Mouse (Mus musculus): ENCODE data around the gene Ppp4r1.

Gene Ppp4r1

DNA sequence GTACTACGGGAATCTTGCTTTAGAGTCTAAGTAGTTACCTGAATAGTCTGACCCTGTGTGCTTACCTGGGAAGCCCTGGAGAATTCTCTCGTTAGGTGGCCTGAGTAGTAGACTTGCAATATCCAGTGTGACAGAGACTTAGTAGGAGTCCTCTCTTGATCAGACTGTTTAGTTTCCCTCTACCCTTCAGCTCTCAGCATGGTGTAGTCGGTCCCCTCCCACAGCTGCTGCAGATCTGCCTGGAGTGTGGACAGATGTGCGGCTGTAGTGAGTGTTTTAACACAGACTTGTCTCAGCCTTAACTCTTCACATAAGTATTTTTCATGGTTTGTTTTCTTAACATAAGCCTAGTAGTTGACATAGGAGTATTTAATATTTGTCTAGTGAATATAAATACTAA lies 19.7 kb downstream of the Ppp4r1 start:
- DNase-seq (ENCODE audit: low spot score): no peak

DNA sequence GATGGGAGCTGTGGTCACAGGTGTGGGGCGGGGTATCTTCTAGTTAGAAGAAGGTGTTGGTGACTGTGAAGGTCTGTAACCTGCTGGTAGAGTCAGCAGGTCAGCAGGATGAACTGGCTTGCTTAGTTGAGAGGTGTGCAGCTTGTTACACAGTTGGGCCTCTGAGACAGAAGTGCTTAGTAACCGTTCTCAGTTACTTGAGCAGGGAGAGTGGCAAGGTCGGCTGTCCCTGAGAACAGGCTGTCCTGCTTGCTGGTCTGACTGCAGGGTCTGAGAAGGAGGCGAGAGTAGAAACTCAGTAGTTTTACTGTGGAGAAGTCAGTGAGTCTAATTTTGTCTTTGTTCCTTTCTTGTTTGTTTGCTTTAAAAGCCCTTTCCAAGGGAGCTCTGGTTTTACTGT lies 23.6 kb downstream of the Ppp4r1 start:
- no peak for DNase-seq (ENCODE audit: low spot score)

DNA sequence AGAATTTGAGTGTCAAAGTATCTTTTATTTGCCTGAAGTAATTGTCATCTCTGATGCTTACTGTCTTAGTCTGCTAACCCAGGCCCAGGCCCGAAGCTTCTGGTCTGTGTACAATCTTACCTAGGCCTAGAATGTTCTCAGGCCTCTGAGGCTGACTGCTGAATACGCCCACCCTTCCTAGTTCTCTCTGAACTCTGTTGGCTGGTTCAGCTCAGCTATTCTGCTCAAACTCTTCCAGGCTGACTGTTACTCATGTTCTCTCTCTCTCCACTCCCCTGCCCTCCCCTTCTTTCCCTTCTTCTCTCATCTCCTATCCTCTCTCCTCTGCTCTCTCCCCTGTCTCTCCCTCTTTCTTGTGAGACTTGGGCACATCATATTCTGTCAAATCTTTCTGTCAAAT lies 24.0 kb downstream of the Ppp4r1 start:
- no peak for DNase-seq (ENCODE audit: low spot score)

DNA sequence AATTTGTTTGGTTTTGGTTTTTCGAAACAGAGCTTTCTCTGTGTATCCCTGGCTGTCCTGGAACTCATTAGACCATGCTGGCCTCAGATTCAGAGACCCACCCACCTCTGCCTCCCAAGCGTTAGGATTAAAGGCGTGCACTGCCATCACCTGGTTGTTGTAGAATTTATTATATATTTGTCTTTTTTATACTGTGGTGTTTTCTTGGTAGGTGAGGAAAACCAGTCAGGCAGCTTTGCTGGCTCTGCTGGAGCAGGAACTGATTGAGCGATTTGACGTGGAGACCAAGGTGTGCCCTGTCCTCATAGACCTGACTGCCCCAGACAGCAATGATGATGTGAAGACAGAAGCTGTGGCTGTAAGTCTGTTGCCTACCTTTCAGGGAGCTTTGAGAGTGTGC lies 28.7 kb downstream of the Ppp4r1 start:
- no peak for DNase-seq (ENCODE audit: low spot score)

DNA sequence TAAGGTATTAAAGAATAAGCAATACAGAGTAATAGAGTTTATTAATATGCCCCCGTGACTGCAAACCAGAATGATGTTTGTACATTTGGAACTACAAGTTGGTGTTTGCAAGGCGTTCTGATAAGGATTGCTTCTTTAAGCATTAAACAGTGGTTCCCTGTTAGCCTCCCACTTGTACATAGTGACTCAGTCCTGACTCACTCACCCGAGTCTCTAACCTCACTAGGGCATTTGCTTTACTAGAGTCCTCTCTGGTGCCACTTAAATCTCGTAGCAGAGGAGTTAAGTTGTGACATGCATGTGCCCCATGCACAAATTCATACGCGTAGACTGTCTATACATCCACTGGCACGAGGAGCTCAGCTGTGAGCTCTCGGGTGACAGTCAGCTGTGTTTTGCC lies 31.4 kb downstream of the Ppp4r1 start:
- DNase-seq (ENCODE audit: low spot score): no peak

DNA sequence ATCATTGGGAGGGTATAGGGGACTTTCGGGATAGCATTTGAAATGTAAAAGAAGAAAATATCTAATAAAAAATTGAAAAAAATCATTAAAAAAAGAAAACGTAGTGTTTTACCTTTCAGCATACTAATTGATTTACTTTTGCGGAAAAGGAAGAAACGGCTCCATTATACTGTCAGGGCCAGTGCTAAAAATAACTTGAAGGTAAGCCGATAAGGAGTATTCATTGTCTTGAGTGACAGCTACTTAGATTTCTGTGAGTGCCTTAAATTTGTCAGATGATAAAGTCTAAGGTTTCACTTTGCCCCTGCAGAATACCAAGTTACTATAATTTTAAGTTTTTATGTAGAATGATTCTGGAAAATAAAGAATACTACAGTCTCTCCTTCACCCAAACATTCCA lies 37.8 kb downstream of the Ppp4r1 start:
- no peak for DNase-seq (ENCODE audit: low spot score)

DNA sequence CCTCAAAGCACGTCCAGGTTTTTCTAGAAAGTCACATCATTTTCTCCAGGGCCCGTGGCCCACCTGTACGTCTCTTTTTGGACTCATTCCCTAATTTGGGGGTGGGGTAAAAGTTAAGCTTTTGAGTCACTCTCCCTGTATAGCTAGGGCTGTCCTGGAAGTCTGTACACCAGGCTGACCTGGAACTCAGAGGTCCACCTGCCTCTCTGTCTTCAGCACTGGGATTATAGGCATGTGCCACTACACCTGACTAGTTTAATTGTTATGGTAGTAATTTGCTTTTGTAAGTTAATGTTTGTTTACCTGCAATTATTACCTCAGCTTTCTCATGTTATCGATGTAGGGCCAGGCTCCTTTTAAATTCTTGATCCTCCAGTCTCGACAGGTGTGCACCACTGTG lies 40.0 kb downstream of the Ppp4r1 start:
- DNase-seq (ENCODE audit: low spot score): no peak

- DNase-seq (ENCODE audit: low spot score): no peak
Measured at GRCm38 (mm10) chr17:65824246-65824645, 41.9 kb downstream of the Ppp4r1 start.

DNA sequence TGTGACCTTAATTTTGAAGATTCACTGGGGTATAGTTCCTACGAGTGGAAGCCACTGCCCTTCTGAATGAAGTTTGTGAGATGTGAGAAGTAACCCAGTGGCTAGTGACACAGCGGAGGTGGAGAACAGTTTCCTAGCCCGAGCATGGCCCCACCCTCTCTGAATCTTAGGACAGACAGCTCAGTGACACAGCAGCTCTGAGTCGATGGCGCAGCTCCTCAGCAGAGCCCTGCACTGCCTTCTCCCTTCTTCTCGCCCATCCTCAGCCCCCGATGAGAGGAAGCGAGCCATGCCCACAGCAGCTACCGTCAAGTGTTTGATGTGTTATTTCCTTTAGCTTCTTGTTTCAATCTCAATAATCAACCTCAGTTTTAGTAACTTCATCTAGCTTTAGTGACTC lies 43.9 kb downstream of the Ppp4r1 start:
- DNase-seq (ENCODE audit: low spot score): no peak

- DNase-seq (ENCODE audit: low spot score): no peak
Measured at GRCm38 (mm10) chr17:65827119-65827840, 44.9 kb downstream of the Ppp4r1 start.

GRCm38 (mm10) chr17:65827904-65828303 lies 45.5 kb downstream of the Ppp4r1 start:
- DNase-seq (ENCODE audit: low spot score): no peak

- DNase-seq (ENCODE audit: low spot score): no peak
Measured at GRCm38 (mm10) chr17:65828951-65829350, 46.6 kb downstream of the Ppp4r1 start.

DNA sequence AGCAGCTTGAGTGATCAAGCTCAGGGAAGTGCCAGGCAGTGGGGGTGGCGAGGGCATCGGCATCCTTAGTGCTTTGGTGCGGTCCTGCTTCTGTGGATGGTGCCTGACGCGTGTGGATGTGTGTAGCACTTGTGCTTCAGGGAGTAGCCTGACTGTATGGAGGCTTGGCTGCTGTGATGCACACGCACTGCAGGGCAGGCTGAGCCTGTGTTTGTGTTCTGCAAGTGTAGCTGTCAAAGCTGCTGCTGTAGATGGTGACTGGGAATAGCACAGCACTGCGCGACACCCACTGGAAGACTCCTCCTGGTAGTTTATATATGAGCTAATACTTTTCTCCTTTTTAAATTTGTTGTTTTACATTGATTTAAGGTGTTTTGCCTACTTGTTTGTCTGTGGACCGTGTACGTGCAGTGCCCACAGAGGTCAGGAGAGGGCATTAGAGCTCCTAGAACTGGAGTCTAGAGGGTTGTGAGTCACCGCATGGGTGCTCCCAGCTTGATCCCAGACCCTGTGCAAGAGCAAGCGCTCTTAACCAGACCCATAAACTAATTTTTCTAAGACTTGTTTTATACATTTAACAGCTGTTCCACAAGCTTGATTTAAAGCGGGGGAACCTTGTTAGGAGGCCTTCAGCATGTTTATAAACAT lies 48.0 kb downstream of the Ppp4r1 start:
- no peak for DNase-seq (ENCODE audit: low spot score)

DNA sequence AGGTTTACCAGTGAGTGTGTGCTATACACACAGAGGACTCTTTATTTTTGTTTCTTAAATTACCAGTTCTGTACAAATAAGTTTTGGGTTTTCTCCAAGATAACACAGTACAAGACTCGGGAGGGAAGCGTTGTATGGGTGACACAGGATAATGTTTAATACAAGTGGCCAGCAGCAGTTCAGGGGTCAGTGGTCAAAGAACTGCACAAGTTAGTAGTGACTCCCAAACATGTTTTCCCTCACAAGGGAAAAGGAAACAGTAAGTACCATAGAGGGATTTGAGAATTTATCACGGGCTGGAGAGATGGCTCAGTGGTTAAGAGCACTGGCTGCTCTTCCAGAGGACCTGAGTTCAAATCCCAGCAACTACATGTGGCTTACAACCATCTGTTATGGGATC lies 51.5 kb downstream of the Ppp4r1 start:
- no peak for DNase-seq (ENCODE audit: low spot score)

DNA sequence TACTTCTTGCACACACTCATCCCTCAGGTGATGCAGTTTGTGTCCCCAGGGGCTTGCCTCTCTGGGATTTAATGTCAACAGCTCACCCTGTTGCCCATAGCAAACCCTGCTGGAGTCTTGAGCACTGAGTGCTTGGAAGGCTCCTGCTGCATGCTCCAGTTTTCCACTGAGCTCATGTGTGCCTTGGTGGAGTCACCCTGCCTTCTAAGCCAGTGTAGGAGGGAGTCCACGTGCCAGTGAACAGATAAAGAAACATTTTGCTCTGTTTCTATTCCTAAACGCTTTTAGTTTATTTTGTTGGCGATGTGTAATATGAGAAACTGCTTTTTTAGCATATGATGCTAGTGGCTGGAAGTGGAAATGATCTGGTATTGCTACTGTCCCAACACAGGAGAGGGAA lies 54.4 kb downstream of the Ppp4r1 start:
- DNase-seq (ENCODE audit: low spot score): no peak

GRCm38 (mm10) chr17:65839541-65840256 lies 57.3 kb downstream of the Ppp4r1 start:
- DNase-seq (ENCODE audit: low spot score): no peak

DNA sequence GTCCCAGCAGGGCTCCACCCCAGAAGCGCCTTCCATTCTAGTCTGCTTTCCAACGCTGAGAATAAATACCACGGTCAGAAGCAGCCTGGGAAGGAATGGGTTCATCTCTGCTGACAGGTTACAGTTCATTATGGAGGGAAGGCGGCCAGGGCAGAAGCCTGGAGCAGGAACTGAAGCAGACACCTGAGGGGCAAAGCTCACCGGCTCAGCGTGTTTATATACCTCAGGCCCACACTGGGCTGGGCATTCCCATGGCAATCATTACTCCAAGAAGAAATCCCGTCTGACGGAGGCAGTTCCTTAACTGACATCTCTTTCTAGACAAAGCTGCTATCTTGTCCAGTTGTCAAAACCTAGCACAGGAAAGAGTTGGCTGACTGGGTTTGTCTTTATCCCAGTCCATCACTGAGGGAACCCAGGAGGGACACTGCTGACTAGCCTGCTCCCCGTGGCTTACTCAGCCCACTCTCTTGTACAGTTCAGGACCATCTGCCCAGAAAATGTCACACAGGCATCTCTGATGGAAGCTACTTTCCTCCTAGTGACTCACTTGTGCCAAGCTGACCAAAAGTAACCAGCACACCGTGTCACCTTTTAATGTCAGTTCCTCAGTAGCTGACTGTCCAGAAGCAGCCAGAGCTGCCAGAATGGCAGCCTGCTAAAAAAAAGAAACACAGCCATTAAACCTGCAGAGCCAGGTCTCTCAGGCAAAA lies 60.5 kb downstream of the Ppp4r1 start:
- DNase-seq (ENCODE audit: low spot score): no peak

DNA sequence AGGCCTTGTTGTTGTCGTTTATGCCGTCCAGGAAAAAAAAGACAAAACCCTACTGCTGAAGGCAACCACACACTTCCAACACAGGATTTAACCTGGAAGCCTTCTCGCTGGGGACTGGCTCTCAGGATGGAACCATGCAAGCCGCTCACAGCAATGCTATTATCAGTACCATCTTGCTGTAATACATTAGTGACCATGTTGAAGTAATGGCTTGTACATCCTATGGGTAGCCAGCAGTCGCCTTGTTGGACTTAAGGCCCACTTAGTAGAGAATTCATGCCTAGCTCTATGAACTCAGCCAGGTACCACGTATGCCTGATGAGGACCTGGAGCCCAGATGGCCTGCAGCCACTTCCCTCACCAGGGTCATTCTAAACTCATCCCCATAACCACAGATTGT lies 63.0 kb downstream of the Ppp4r1 start:
- no peak for DNase-seq (ENCODE audit: low spot score)

DNA sequence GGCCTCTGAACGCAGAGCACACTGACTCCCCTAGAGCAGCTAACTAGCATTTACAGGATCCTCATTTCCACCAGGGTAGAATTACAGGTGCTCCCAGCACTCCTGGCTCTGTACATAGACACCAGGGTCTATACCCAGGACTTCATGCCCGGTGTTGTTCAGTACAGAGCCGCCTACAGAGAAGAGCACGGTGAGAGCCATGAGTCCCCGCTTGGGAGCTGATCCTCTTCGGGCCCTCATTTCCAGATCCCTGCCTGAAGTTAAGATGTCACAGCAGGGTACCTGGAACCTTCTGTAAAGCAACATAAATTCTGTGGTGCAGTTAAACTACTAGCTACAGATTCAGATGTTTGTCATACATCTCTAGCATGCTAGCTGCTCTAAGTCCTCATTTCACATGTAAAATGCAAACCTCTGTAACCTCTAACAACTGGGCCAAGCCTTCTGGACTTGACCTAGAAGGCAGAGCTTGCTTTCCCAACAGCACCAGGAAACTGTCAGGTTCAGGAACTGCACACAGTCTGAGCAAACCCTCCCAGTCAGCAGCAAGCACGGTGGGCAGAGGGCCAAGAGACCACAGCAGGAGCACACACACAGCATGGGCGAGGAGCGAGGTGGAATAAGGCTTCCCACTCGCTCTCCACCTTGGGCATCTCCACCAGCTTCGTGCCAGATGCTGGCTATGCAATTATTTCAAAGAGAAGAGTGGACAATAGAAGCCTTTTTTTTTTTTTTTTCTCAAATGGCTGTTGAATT lies 65.5 kb downstream of the Ppp4r1 start:
- no peak for DNase-seq (ENCODE audit: low spot score)

- DNase-seq (ENCODE audit: low spot score): no peak
Measured at GRCm38 (mm10) chr17:65850487-65850886, 68.1 kb downstream of the Ppp4r1 start.

DNA sequence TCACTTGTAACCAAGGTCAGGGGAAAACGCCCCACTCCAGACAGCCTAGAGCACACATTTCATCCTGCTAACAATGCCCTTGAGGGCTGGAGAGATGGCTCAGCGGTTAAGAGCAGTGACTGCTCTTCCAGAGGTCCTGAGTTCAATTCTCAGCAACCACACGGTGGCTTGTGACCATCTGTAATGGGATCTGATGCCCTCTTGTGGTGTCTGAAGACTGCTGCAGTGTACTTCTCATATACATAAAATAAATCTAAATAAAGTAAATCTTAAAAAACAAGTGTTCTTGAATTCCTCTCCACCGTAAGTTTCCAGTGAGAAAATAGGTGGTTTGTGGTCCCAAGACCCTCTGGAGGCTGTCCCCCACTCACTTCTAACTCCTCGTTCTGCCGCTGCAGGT lies 69.4 kb downstream of the Ppp4r1 start:
- no peak for DNase-seq (ENCODE audit: low spot score)

DNA sequence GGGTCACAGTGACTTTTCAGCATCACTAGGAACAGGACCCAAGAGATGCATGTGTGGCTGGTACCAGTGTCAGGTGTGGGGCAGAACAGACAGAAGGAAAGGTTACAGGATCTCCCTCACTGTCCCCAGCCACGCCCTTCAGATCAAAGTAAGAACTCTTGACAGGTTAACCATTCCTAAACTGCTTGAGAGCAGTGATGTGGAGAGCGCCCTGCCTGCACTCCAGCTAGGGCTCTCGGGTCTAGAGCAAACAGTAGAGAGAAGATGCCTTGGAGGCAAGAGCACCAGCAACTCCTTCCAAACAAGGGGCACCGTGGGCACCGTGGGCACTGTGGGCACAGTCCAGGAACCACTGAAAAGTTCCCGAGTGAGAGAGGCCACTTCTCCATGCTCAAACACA lies 71.0 kb downstream of the Ppp4r1 start:
- DNase-seq (ENCODE audit: low spot score): no peak
